Mouse (Mus musculus) CD4-positive, CD25-positive, alpha-beta regulatory T cell, adult 2 months (primary cell): ENCODE results near the gene Abca17.

Experiments used
- DNase-seq: peaks from one replicate; pipeline ENCODE4 v3.0.0-alpha.2; 2012; ENCODE audit warnings: low read depth, low spot score

Abca17 gene

GRCm38 (mm10) chr17:24346831-24347230, 4.0 kb downstream of the Abca17 start:
- DNase-seq, result no peak

GRCm38 (mm10) chr17:24344672-24345071, 6.2 kb downstream of the Abca17 start:
- DNase-seq, result peak; percentile 56

GRCm38 (mm10) chr17:24327656-24328055, 23.2 kb downstream of the Abca17 start:
- DNase-seq, result no peak

GRCm38 (mm10) chr17:24325051-24325450, 25.8 kb downstream of the Abca17 start:
- DNase-seq, result no peak

- no peak for DNase-seq
Measured at GRCm38 (mm10) chr17:24320826-24321225, 30.0 kb downstream of the Abca17 start.

- DNase-seq, result peak; percentile 63
Measured at GRCm38 (mm10) chr17:24307500-24307899, 43.4 kb downstream of the Abca17 start.

GRCm38 (mm10) chr17:24300651-24301050, 50.2 kb downstream of the Abca17 start:
- DNase-seq, result no peak

- DNase-seq, result no peak
Measured at GRCm38 (mm10) chr17:24289338-24289737, 61.5 kb downstream of the Abca17 start.

GRCm38 (mm10) chr17:24288477-24288876, 62.4 kb downstream of the Abca17 start:
- peak; percentile 5 for DNase-seq

- DNase-seq, result no peak
Measured at GRCm38 (mm10) chr17:24285680-24286079, 65.2 kb downstream of the Abca17 start.

- no peak for DNase-seq
Measured at GRCm38 (mm10) chr17:24283266-24283818, 67.5 kb downstream of the Abca17 start.

GRCm38 (mm10) chr17:24282637-24283036, 68.2 kb downstream of the Abca17 start:
- DNase-seq, result peak; percentile 34

GRCm38 (mm10) chr17:24279907-24280306, 71.0 kb downstream of the Abca17 start:
- no peak for DNase-seq

GRCm38 (mm10) chr17:24267133-24267532, 83.7 kb downstream of the Abca17 start:
- DNase-seq, result no peak

- DNase-seq, result no peak
Measured at GRCm38 (mm10) chr17:24264766-24265165, 86.1 kb downstream of the Abca17 start.

GRCm38 (mm10) chr17:24260516-24260915, 90.4 kb downstream of the Abca17 start:
- no peak for DNase-seq

- DNase-seq, result no peak
Measured at GRCm38 (mm10) chr17:24259702-24260101, 91.2 kb downstream of the Abca17 start.

GRCm38 (mm10) chr17:24258981-24259380, 91.9 kb downstream of the Abca17 start:
- DNase-seq, result no peak

- DNase-seq, result no peak
Measured at GRCm38 (mm10) chr17:24252329-24252728, 98.5 kb downstream of the Abca17 start.

GRCm38 (mm10) chr17:24251320-24252069, 99.4 kb downstream of the Abca17 start, which contains the start of gene Ccnf:
Gene Ccnf, minus strand, starts transcription at chr17:24251484.
- peak; percentile 97 for DNase-seq

- DNase-seq, result no peak
Measured at GRCm38 (mm10) chr17:24250988-24251319, 99.9 kb downstream of the Abca17 start.

GRCm38 (mm10) chr17:24248641-24249040, 102.2 kb downstream of the Abca17 start:
- peak; percentile 54 for DNase-seq

- DNase-seq, result no peak
Measured at GRCm38 (mm10) chr17:24244061-24244460, 106.8 kb downstream of the Abca17 start.
